Mouse (Mus musculus) cortical plate, adult 2 months (tissue): Measurements from ENCODE around the gene Tnr. TPM values are rescaled to one million over a fixed set of nuclear protein-coding genes. Genes with fewer than 3 reads are reported as not detected.

Source experiments
- H3K27ac ChIP-seq: fragments of 200-500 bp; 2 replicates; pipeline ENCODE4 v1.5.1; 2012; ENCODE audit warnings: low read length, control low read depth, inconsistent platforms; ENCODE audit not compliant: insufficient read depth
- H3K4me1 ChIP-seq: fragments of 200-500 bp; 2 replicates; pipeline ENCODE4 v1.6.1; 2011; ENCODE audit warnings: low read length; ENCODE audit not compliant: control insufficient read depth, insufficient read depth
- H3K4me3 ChIP-seq: fragments of 200-500 bp; 2 replicates; pipeline ENCODE4 v1.5.1; 2011; ENCODE audit warnings: mild to moderate bottlenecking, low read length, control low read depth; ENCODE audit not compliant: insufficient read depth
- CTCF ChIP-seq: fragments of 200-500 bp; IDR thresholded peaks from 2 replicates; pipeline ENCODE4 v1.5.1; 2011; ENCODE audit warnings: mild to moderate bottlenecking, control low read depth, low read length; ENCODE audit not compliant: insufficient read depth; ENCODE audit errors: extremely low read depth
- POLR2A ChIP-seq: fragments of 200-500 bp; IDR thresholded peaks from 2 replicates; pipeline ENCODE4 v1.6.1; 2011; ENCODE audit warnings: mild to moderate bottlenecking, low read length, control low read depth; ENCODE audit not compliant: insufficient read depth; ENCODE audit errors: extremely low read depth
- polyA plus RNA-seq: library from polyadenylated mRNA; depleted of rRNA; stranded (reverse); fragments of >200 nt; gene quantifications from 2 replicates; pipeline ENCODE4 v1.2.3, GENCODE M21; 2012

The Tnr gene
- polyA plus RNA-seq, 1 experiment, result 32.1 TPM

GRCm38 (mm10) chr1:159788312-159788711 lies 264.7 kb downstream of the Tnr start:
- H3K4me3 ChIP-seq, result no peak overlapping the region
- TF ChIP-seq POLR2A (no peak), CTCF (no peak)
- H3K27ac ChIP-seq, result no peak overlapping the region
- H3K4me1 ChIP-seq, result 0 out of 2 replicates have a peak, but pooled peaks cover 1% of the 10 kb centered on the region

- Histone ChIP-seq H3K4me3 (no peak overlapping the region), H3K27ac (no peak overlapping the region), H3K4me1 (peaks cover 1% of the 10 kb centered on the region; the same call in 1 of the 2 replicates)
- no peak for TF ChIP-seq CTCF
- TF ChIP-seq POLR2A, result no peak
Observed at GRCm38 (mm10) chr1:159792546-159792945, 269.0 kb downstream of the Tnr start.

GRCm38 (mm10) chr1:159796021-159796420 lies 272.5 kb downstream of the Tnr start:
- Histone ChIP-seq H3K4me1 (no peaks in the 10 kb centered on the region; the same call in 1 of the 2 replicates), H3K4me3 (no peak overlapping the region)
- no peak for TF ChIP-seq POLR2A
- TF ChIP-seq CTCF, result no peak

GRCm38 (mm10) chr1:159800366-159800765 lies 276.8 kb downstream of the Tnr start:
- Histone ChIP-seq H3K27ac (no peak overlapping the region), H3K4me1 (peaks cover 4% of the 10 kb centered on the region)
- TF ChIP-seq CTCF (no peak), POLR2A (no peak)

More at GRCm38 (mm10) chr1:159796021-159796420, 272.5 kb downstream of the Tnr start:
- no peak overlapping the region for H3K27ac ChIP-seq

GRCm38 (mm10) chr1:159801753-159802152 lies 278.2 kb downstream of the Tnr start:
- H3K4me1 ChIP-seq, result peaks cover 4% of the 10 kb centered on the region
- H3K27ac ChIP-seq, result no peak overlapping the region
- TF ChIP-seq CTCF (no peak), POLR2A (no peak)
- no peak overlapping the region for H3K4me3 ChIP-seq

More at GRCm38 (mm10) chr1:159800366-159800765, 276.8 kb downstream of the Tnr start:
- H3K4me3 ChIP-seq, result no peak overlapping the region

GRCm38 (mm10) chr1:159803711-159804110 lies 280.1 kb downstream of the Tnr start:
- peaks cover 4% of the 10 kb centered on the region for H3K4me1 ChIP-seq
- TF ChIP-seq CTCF (no peak), POLR2A (no peak)
- no peak overlapping the region for H3K4me3 ChIP-seq
- no peak overlapping the region for H3K27ac ChIP-seq

DNA sequence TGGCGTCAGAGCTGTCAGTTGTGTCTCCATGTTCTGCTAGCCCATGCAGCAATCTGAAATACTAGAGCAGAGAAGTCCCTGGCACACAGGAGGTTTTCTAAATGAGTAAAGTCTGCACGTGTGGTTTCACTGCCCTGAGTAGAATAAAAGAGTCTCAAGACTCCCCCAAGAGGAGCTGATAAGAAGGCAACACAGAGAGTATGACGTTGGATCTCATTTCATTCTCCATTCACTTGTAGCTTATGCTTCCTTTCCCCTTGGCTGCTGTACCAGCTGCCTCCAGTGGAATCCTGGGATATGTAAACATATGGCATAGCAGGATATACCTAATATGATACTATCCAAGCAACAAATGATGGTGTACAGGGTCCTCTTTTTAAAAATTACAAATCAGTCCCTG lies 285.9 kb downstream of the Tnr start:
- TF ChIP-seq POLR2A (no peak), CTCF (peak; percentile 16; the same call in 1 of the 2 replicates)
- Histone ChIP-seq H3K27ac (no peak overlapping the region), H3K4me1 (0 out of 2 replicates have a peak, but pooled peaks cover 2% of the 10 kb centered on the region), H3K4me3 (no peak overlapping the region)

- H3K4me3 ChIP-seq, result no peak overlapping the region
- H3K4me1 ChIP-seq, result 0 out of 2 replicates have a peak, but pooled peaks cover 2% of the 10 kb centered on the region
- TF ChIP-seq POLR2A (no peak), CTCF (no peak)
- H3K27ac ChIP-seq, result no peak overlapping the region
Observed at GRCm38 (mm10) chr1:159811805-159812204, 288.2 kb downstream of the Tnr start.

GRCm38 (mm10) chr1:159812820-159813411 lies 289.3 kb downstream of the Tnr start:
- Histone ChIP-seq H3K27ac (no peak overlapping the region), H3K4me1 (0 out of 2 replicates have a peak, but pooled peaks cover 2% of the 10 kb centered on the region), H3K4me3 (no peak overlapping the region)
- TF ChIP-seq CTCF, result no peak
- TF ChIP-seq POLR2A, result no peak

- TF ChIP-seq POLR2A (no peak), CTCF (no peak)
- Histone ChIP-seq H3K27ac (no peak overlapping the region), H3K4me1 (peaks cover 5% of the 10 kb centered on the region; the same call in 1 of the 2 replicates), H3K4me3 (no peak overlapping the region)
Observed at GRCm38 (mm10) chr1:159814348-159814747, 290.8 kb downstream of the Tnr start.
